ENCODE assay signal across 15 mouse cellular contexts in the genomic region with DNA sequence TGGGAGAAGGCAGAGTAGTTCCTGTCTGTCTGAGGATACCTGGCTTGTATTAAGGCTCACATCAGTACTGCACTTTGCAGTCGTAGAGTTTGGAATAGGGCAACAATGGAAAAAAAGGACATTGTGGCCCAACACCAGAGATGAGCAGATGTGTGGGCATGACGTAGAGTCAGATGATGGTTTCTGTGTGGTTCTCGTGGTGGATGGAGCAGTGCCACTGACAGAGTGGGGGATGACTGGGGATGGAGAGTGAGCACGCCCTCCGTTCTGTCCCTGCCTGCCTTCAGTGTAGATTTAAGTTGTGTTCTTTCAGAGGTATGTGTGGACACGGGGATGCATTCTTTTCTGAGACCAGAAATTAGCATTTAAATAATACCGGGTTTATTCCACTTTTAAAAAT. TPM values are rescaled to one million over a fixed set of nuclear protein-coding genes. Genes with fewer than 3 reads are reported as not detected.
A peak's percentile ranks its signal among the peaks of the same experiment; 100 is the strongest.
DNase-seq lines count a peak whose midpoint lies in the region.
"Had no signal": no experiment of that assay in that cellular context is flagged by ENCODE, and none has a peak within 500 bp of the region (broad histone marks: within the 10 kb centered on the region; RNA-seq: fewer than 3 reads in every experiment).

No protein-coding gene starts in this region.

- DNase-seq in cerebellum, adult 11-12 months = peak; percentile 15
- no peak for DNase-seq in cerebellum, adult 9-10 months
- DNase-seq in layer of hippocampus, adult 11-12 months (ENCODE audit: low spot score) = peak; percentile 58
- DNase-seq in layer of hippocampus, adult 9-10 months (ENCODE audit: low spot score) = no peak
- DNase-seq in left cerebral cortex, adult 8-10 months (ENCODE audit: low spot score in 2 of 2) = peak; percentile 18 to 29
- DNase-seq in left cerebral cortex, postnatal 10 days (ENCODE audit: extremely low spot score in 1 of 2, low spot score in 2 of 2) = no peak
- DNase-seq in layer of hippocampus, adult 9-11 months = peak; percentile 64
- no peak for DNase-seq in adrenal gland, postnatal 36 days
- DNase-seq: adrenal gland, postnatal 14 days; forebrain, postnatal 0 days; gastrocnemius, postnatal 36 days; heart, postnatal 36 days; kidney, adult 2 months; liver, postnatal 0 days; right cerebral cortex, postnatal 14 days had no signal

- intact Hi-C loops in left cerebral cortex, postnatal 10 days (cut with DNase I) = no loop called here

RNA-seq across cellular contexts. Expression of a gene that starts 18.4 kb away (rescaled TPM):
- 10 to 100 TPM; 52.2 to 59.7 (median 57.5) TPM for total RNA-seq in left cerebral cortex, adult 8-10 months (2022)
- 10 to 100 TPM; 42.9 to 44.4 TPM for total RNA-seq in left cerebral cortex, postnatal 10 days (2021)
- 10 to 100 TPM; 61.8 to 65.1 TPM for total RNA-seq in adrenal gland, postnatal 36 days (2021)

Comparison
In these comparisons a context has a peak if more than half of its experiments do, and no peak if none do; other contexts are left out.
1. DNase-seq: peak in cerebellum, adult 11-12 months (single experiment), layer of hippocampus, adult 11-12 months (single experiment), left cerebral cortex, adult 8-10 months (2 of 2) and layer of hippocampus, adult 9-11 months (single experiment); none in cerebellum, adult 9-10 months (single experiment), layer of hippocampus, adult 9-10 months (single experiment), left cerebral cortex, postnatal 10 days (0 of 2) and adrenal gland, postnatal 36 days (0 of 2).